8 mouse cellular contexts compared by ENCODE assay signal in the genomic region with DNA sequence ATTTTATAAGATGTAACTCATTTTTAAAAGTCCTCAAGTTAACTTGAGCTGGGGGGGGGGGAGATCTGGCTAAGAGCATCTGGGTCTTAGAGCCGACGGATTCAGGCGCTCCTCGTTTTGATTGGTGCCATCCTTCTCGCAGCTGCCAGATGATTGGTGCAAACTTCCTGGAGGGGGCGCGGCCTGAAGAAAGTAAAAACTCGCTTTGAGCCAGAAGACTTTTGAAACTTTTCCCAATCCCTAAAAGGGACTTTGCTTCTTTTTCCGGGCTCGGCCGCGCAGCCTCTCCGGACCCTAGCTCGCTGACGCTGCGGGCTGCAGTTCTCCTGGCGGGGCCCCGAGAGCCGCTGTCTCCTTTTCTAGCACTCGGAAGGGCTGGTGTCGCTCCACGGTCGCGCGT. TPM values are rescaled to one million over a fixed set of nuclear protein-coding genes. Genes with fewer than 3 reads are reported as not detected.
DNase-seq lines count a peak whose midpoint lies in the region; ATAC-seq and TF ChIP-seq lines count a peak whose summit lies in the region.

Foxc2 (plus strand) TSS at position 224 of the 400 bp plus-strand sequence.

- peaks cover 71% of the 10 kb centered on the region for H3K27me3 ChIP-seq in heart, embryonic 16.5 days (ENCODE audit: control insufficient read depth, insufficient read depth, low read length)
- peaks cover 73% of the 10 kb centered on the region for H3K27me3 ChIP-seq in lung, embryonic 14.5 days (ENCODE audit: insufficient read depth, low read length)

- H3K36me3 ChIP-seq in heart, embryonic 16.5 days (ENCODE audit: control insufficient read depth, insufficient read depth) = no peaks in the 10 kb centered on the region
- no peaks in the 10 kb centered on the region for H3K36me3 ChIP-seq in lung, embryonic 14.5 days (ENCODE audit: insufficient read depth)

- H3K4me2 ChIP-seq in heart, embryonic 16.5 days (ENCODE audit: low read depth, low read length) = peak within 1 kb of the TSS; percentile 82
- peak within 1 kb of the TSS; percentile 97 for H3K4me2 ChIP-seq in lung, embryonic 14.5 days

- peak; percentile 53 for ATAC-seq in heart, embryonic 16.5 days (replicated peaks; ENCODE audit: extremely low read depth, insufficient read depth, low FRiP score)
- peak; percentile 64 for ATAC-seq in lung, embryonic 14.5 days (ENCODE audit: insufficient read depth)

- H3K4me3 ChIP-seq in embryonic fibroblast, embryonic 13.5 days (ENCODE audit: insufficient read depth, low read length) = peak within 1 kb of the TSS; percentile 83
- H3K4me3 ChIP-seq in heart, embryonic 16.5 days (ENCODE audit: low read length) = peak within 1 kb of the TSS; percentile 66
- H3K4me3 ChIP-seq in lung, embryonic 14.5 days (ENCODE audit: low read depth, low read length) = peak within 1 kb of the TSS; percentile 60

- WGBS in heart, embryonic 16.5 days = under 1% methylated on average over 25 of the region's 25 CpGs
- WGBS in lung, embryonic 14.5 days = under 1% methylated on average over 25 of the region's 25 CpGs

- H3K27ac ChIP-seq in embryonic fibroblast, embryonic 13.5 days (ENCODE audit: insufficient read depth, low read length) = peak within 1 kb of the TSS; percentile 91
- H3K27ac ChIP-seq in heart, embryonic 16.5 days (ENCODE audit: low read length) = peak within 1 kb of the TSS; percentile 88
- peak within 1 kb of the TSS; percentile 83; the same call in 1 of the 2 replicates for H3K27ac ChIP-seq in lung, embryonic 14.5 days (ENCODE audit: low read depth)

- peak; percentile 95 for DNase-seq in 3T3-L1 (ENCODE audit: low read depth, low spot score)
- peak; percentile 84 for DNase-seq in WW6 (ENCODE audit: low read depth, low spot score)
- DNase-seq in kidney, postnatal 25 days = peak; percentile 93 to 95
- peak; percentile 97 for DNase-seq in lung, embryonic 14.5 days
- peak; percentile 46 for DNase-seq in ovary, postnatal 10 days (ENCODE audit: low spot score)
- DNase-seq in thymus, postnatal 36 days = peak; percentile 62 to 70

- H3K9me3 ChIP-seq in heart, embryonic 16.5 days (replicated peaks; ENCODE audit: control insufficient read depth, low read length) = peaks cover 5% of the 10 kb centered on the region
- H3K9me3 ChIP-seq in lung, embryonic 14.5 days (ENCODE audit: low read depth, low read length) = no peaks in the 10 kb centered on the region; the same call in 1 of the 2 replicates

- peak; percentile 89 for TF ChIP-seq POLR2A in embryonic fibroblast, embryonic 13.5 days (IDR thresholded peaks at IDR 0.05; ENCODE audit: low read depth, low read length)

- TF ChIP-seq CTCF in embryonic fibroblast, embryonic 13.5 days (IDR thresholded peaks at IDR 0.05; ENCODE audit: borderline replicate concordance, insufficient read depth, low read length) = no peak
- no peak for TF ChIP-seq CTCF in lung, embryonic 14.5 days (IDR thresholded peaks at IDR 0.05; ENCODE audit: low read depth)

- H3K9ac ChIP-seq in heart, embryonic 16.5 days (ENCODE audit: low read length) = peak within 1 kb of the TSS; percentile 78
- peak within 1 kb of the TSS; percentile 60 for H3K9ac ChIP-seq in lung, embryonic 14.5 days

- H3K4me1 ChIP-seq in embryonic fibroblast, embryonic 13.5 days (ENCODE audit: control insufficient read depth, insufficient read depth, low read length) = no peaks in the 10 kb centered on the region
- H3K4me1 ChIP-seq in heart, embryonic 16.5 days (ENCODE audit: control insufficient read depth, insufficient read depth, low read length) = peaks cover 2% of the 10 kb centered on the region; the same call in 1 of the 2 replicates
- no peaks in the 10 kb centered on the region; the same call in 1 of the 2 replicates for H3K4me1 ChIP-seq in lung, embryonic 14.5 days (ENCODE audit: insufficient read depth)

RNA-seq across cellular contexts. Expression of gene Foxc2, which starts in this region (rescaled TPM):
- 14.6 and 18.1 TPM in 2 replicates for polyA plus RNA-seq in embryonic fibroblast, embryonic 13.5 days (2011; ENCODE audit: insufficient read length, low read depth, missing spikeins)
- polyA plus RNA-seq in heart, embryonic 16.5 days (2015; fragmentation: Nextera tagmentation; extraction: Ambion mirVana) = 3.5 and 4.4 TPM in 2 replicates
- polyA plus RNA-seq in lung, embryonic 14.5 days (2014; fragmentation: Nextera tagmentation; extraction: Ambion mirVana) = 1.1 and 1.9 TPM in 2 replicates

Comparison
In these comparisons a context has a peak if more than half of its experiments do, and no peak if none do; other contexts are left out.
1. Peak in every context shown above with its lines: DNase-seq, ATAC-seq, H3K4me3 ChIP-seq and H3K27ac ChIP-seq.
2. DNase-seq: peak in every context shown above with its lines; median percentile 97 in lung, embryonic 14.5 days; 95 in 3T3-L1; 94 in kidney, postnatal 25 days; 84 in WW6; 66 in thymus, postnatal 36 days; 46 in ovary, postnatal 10 days.